Mouse (Mus musculus) myocyte (in vitro differentiated cells): ENCODE measurements around the gene Cda. TPM values are rescaled to one million over a fixed set of nuclear protein-coding genes. Genes with fewer than 3 reads are reported as not detected.

Source experiments
- H3K27me3 ChIP-seq: one replicate; pipeline ENCODE4 v1.6.1; 2011; ENCODE audit not compliant: control insufficient read depth, insufficient read depth, insufficient read length
- H3K36me3 ChIP-seq: one replicate; pipeline ENCODE4 v1.6.1; 2011; ENCODE audit not compliant: control insufficient read depth, insufficient read depth
- H3K4me2 ChIP-seq: one replicate; pipeline ENCODE4 v1.6.1; 2011; ENCODE audit warnings: low read depth, control low read depth
- H3K4me3 ChIP-seq: one replicate; pipeline ENCODE4 v1.5.1; 2011; ENCODE audit warnings: mild to moderate bottlenecking, control low read depth, moderate library complexity
- H3K79me2 ChIP-seq: one replicate; pipeline ENCODE4 v1.6.1; 2011; ENCODE audit not compliant: control insufficient read depth, insufficient read depth
- H3ac ChIP-seq: one replicate; pipeline ENCODE4 v1.6.1; 2011; ENCODE audit not compliant: control insufficient read depth, insufficient read length
- CEBPB ChIP-seq: IDR thresholded peaks from 2 replicates; pipeline ENCODE4 v1.6.1; 2011; ENCODE audit warnings: mild to moderate bottlenecking, moderate library complexity; ENCODE audit not compliant: poor library complexity, insufficient read depth, severe bottlenecking
- E2F4 ChIP-seq: IDR thresholded peaks from one replicate; pipeline ENCODE4 v1.6.1; 2011; ENCODE audit warnings: mild to moderate bottlenecking, control low read depth, moderate library complexity; ENCODE audit not compliant: insufficient read depth
- MAX ChIP-seq: IDR thresholded peaks from one replicate; pipeline ENCODE4 v1.6.1; 2011; ENCODE audit warnings: low read depth, mild to moderate bottlenecking, control low read depth
- MYOD1 ChIP-seq, 3 experiments: IDR thresholded peaks; one replicate each; pipeline ENCODE4 v1.6.1; 2011; ENCODE audit warnings: control low read depth in 2 of 3, low read depth in 2 of 3, mild to moderate bottlenecking in 2 of 3, moderate library complexity in 1 of 3; ENCODE audit not compliant: insufficient read length in 2 of 3, control insufficient read depth in 1 of 3
- MYOG ChIP-seq, 3 experiments: IDR thresholded peaks; one replicate each; pipeline ENCODE4 v1.6.1; 2011; ENCODE audit warnings: control low read depth in 2 of 3, low read depth in 2 of 3, mild to moderate bottlenecking in 2 of 3; ENCODE audit not compliant: insufficient read length in 2 of 3, control insufficient read depth in 1 of 3, insufficient read depth in 1 of 3
- POLR2A ChIP-seq: IDR thresholded peaks from one replicate; pipeline ENCODE4 v1.6.1; 2011; ENCODE audit warnings: low read depth, mild to moderate bottlenecking, control low read depth, moderate library complexity; ENCODE audit not compliant: insufficient read length
- POLR2AphosphoS2 ChIP-seq: IDR thresholded peaks from one replicate; pipeline ENCODE4 v1.6.1; 2011; ENCODE audit warnings: low read depth, control low read depth; ENCODE audit not compliant: insufficient read length
- REST ChIP-seq: IDR thresholded peaks from one replicate; pipeline ENCODE4 v1.6.1; 2011; ENCODE audit warnings: mild to moderate bottlenecking, control low read depth, moderate library complexity; ENCODE audit not compliant: insufficient read depth, insufficient read length
- SRF ChIP-seq: IDR thresholded peaks from one replicate; pipeline ENCODE4 v1.6.1; 2011; ENCODE audit warnings: low read depth; ENCODE audit not compliant: control insufficient read depth, insufficient read length
- TCF12 ChIP-seq: IDR thresholded peaks from one replicate; pipeline ENCODE4 v1.6.1; 2011; ENCODE audit warnings: mild to moderate bottlenecking, control low read depth; ENCODE audit not compliant: poor library complexity, insufficient read depth, severe bottlenecking
- TCF3 ChIP-seq: IDR thresholded peaks from one replicate; pipeline ENCODE4 v1.6.1; 2011; ENCODE audit warnings: low read depth, control low read depth; ENCODE audit not compliant: insufficient read length
- USF1 ChIP-seq: IDR thresholded peaks from one replicate; pipeline ENCODE4 v1.6.1; 2011; ENCODE audit warnings: low read depth, mild to moderate bottlenecking, control low read depth, moderate library complexity
- polyA plus RNA-seq: library from polyadenylated mRNA; unstranded; fragments of >200 nt; fragmentation: generic; extraction: Trizol; gene quantifications from one replicate; pipeline ENCODE4 v1.2.1, GENCODE M21; 2012; ENCODE audit warnings: missing spikeins

Cda gene
- polyA plus RNA-seq, 1 experiment, result 6.0 TPM

DNA sequence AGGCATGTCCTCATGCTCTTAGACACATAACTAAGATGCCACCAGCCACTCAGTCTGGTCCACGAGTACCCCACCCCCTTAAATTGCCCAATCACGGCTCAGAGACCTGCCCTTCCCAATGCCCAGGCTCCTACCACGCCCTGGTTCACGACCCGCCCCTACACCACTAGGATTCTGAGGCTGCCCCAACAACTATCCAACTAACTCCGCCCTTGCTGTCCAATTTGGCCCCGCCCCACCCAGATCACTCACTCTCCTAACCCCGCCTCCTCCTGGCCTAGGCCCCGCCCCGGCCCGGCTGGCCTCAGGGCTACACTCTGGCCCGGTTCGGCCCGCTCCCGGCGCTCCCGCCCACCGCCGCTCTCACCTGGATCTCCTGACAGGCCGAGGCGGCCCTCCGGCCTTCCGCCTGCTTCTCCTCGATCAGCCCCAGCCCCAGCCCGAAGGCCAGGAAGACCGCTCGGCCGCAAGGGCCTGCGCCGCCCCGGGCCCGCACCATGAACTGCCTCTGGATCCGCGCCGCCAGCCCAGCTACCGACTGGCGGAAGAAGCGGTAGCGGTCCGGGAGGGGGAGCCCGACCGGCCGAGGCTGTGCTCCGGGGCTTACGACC lies 42.2 kb downstream of the Cda start:
- H3ac ChIP-seq, result peak overlapping the region; percentile 21
- no peaks in the 10 kb centered on the region for H3K36me3 ChIP-seq
- no peaks in the 10 kb centered on the region for H3K27me3 ChIP-seq
- H3K79me2 ChIP-seq, result no peaks in the 10 kb centered on the region
- peak overlapping the region; percentile 23 for H3K4me3 ChIP-seq
- TF ChIP-seq REST, result no peak
- TF ChIP-seq MAX, result no peak
- TF ChIP-seq SRF, result no peak
- TF ChIP-seq TCF3, result no peak
- peak; percentile 67 for TF ChIP-seq POLR2A
- no peak for TF ChIP-seq MYOD1 (IDR thresholded peaks at IDR 0.05; ENCODE audit: control insufficient read depth in 1 of 3, insufficient read length in 2 of 3, low read depth in 2 of 3)
- TF ChIP-seq POLR2AphosphoS2, result peak; percentile 58
- no peak for TF ChIP-seq USF1
- TF ChIP-seq E2F4, result no peak
- no peak for TF ChIP-seq CEBPB
- peak in 1 of 3 experiments; percentile 16 for TF ChIP-seq MYOG (IDR thresholded peaks at IDR 0.05; ENCODE audit: control insufficient read depth in 1 of 3, insufficient read depth in 1 of 3, insufficient read length in 2 of 3, low read depth in 2 of 3)
- no peak for TF ChIP-seq TCF12
- peak overlapping the region; percentile 69 for H3K4me2 ChIP-seq

DNA sequence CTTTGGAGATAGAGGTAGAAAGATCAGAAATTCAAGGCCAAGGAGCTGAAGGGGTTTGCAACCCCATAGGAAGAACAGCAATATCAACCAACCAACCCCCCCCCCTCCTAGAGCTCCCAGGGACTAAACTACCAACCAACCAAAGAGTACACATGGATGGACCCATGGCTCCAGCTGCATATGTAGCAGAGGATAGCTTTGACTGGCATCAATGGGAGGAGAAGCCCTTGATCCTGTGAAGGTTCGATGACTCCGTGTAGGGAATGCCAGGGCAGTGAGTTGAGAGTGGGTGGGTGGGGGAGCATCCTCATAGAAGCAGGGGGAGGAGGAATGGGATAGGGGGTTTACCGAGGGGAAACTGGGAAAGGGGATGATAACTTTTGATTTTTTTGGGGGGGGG lies 43.3 kb downstream of the Cda start:
- Histone ChIP-seq H3K4me2 (peak overlapping the region; percentile 42), H3K27me3 (no peaks in the 10 kb centered on the region), H3ac (no peak overlapping the region), H3K79me2 (no peaks in the 10 kb centered on the region), H3K36me3 (no peaks in the 10 kb centered on the region), H3K4me3 (no peak overlapping the region)
- TF ChIP-seq USF1, result no peak
- TF ChIP-seq MYOG (IDR thresholded peaks at IDR 0.05; ENCODE audit: control insufficient read depth in 1 of 3, insufficient read depth in 1 of 3, insufficient read length in 2 of 3, low read depth in 2 of 3), result no peak
- no peak for TF ChIP-seq POLR2A
- no peak for TF ChIP-seq SRF
- TF ChIP-seq MYOD1 (IDR thresholded peaks at IDR 0.05; ENCODE audit: control insufficient read depth in 1 of 3, insufficient read length in 2 of 3, low read depth in 2 of 3), result no peak
- TF ChIP-seq POLR2AphosphoS2, result no peak
- TF ChIP-seq REST, result no peak
- TF ChIP-seq TCF3, result no peak

DNA sequence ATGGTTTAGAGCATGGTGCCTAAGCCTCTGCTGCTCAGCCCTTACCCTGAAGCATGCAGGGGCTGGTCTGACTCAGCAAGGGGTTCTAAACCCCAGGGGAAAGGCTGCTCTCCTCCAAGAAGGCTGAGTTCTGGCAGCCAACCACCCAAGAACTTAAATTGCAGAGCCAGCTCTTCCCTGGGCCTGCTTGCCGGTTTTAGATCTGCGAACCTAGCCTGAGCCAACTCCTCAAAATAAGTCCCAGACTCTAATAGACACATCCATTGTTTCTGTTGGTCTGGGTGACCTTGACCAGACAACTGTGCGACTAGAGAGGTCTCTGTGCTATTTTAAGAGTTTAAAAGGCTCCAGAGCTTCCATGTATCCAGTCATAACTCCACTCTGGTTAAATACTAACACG lies 44.0 kb downstream of the Cda start:
- peak overlapping the region; percentile 41 for H3K4me2 ChIP-seq
- no peaks in the 10 kb centered on the region for H3K36me3 ChIP-seq
- no peak overlapping the region for H3K4me3 ChIP-seq
- H3K27me3 ChIP-seq, result no peaks in the 10 kb centered on the region
- no peak for TF ChIP-seq TCF3
- no peak for TF ChIP-seq MYOD1 (IDR thresholded peaks at IDR 0.05; ENCODE audit: control insufficient read depth in 1 of 3, insufficient read length in 2 of 3, low read depth in 2 of 3)
- TF ChIP-seq POLR2AphosphoS2, result no peak
- TF ChIP-seq MYOG (IDR thresholded peaks at IDR 0.05; ENCODE audit: control insufficient read depth in 1 of 3, insufficient read depth in 1 of 3, insufficient read length in 2 of 3, low read depth in 2 of 3), result no peak
- TF ChIP-seq E2F4, result no peak
- no peak for TF ChIP-seq TCF12
- TF ChIP-seq POLR2A, result no peak
- no peak for TF ChIP-seq USF1
- TF ChIP-seq MAX, result no peak
- no peak for TF ChIP-seq CEBPB
- no peak for TF ChIP-seq REST
- TF ChIP-seq SRF, result no peak
- no peak overlapping the region for H3ac ChIP-seq
- no peaks in the 10 kb centered on the region for H3K79me2 ChIP-seq

DNA sequence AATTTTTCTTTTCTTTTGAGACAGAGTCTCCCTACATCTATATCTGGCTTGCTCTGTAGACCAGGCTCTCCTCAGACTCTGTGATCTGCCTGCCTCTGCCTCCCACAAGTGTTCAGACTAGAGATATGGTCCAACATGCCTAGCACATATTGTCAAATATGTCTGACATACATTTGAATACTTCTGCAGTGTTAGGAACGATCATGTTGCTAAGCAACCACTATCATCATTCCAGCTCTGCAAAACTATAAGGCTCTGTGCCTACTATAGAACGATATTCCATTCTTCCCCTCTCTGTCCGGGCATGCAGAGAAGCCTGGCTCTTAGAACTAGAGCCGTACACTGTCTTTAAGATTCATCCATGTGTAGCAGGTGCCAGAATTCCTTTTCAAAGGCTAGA lies 45.1 kb downstream of the Cda start:
- TF ChIP-seq POLR2A (no peak), TCF3 (no peak), CEBPB (no peak)
- H3K36me3 ChIP-seq, result no peaks in the 10 kb centered on the region
- H3K79me2 ChIP-seq, result no peaks in the 10 kb centered on the region
- H3ac ChIP-seq, result no peak overlapping the region
- no peak overlapping the region for H3K4me2 ChIP-seq
- H3K27me3 ChIP-seq, result no peaks in the 10 kb centered on the region
- H3K4me3 ChIP-seq, result no peak overlapping the region

DNA sequence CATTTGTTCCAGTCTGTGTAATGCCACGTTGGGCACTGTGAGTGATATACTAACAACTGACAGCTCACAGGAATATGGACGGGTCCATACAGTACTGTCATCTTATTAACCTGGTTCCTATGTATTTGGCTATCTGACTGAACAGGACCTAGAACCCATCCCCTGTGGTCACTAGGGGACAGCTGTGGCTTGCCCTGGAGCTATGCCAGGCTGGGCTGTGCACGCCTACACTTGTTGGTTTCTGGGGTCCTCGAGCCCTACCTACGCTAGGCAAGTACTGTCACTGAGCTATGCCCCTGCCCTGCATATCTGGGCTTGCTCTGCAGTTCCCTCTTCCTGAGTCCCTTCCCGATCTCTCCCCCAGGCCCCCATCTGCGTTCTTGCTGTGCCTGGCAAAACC lies 46.3 kb downstream of the Cda start:
- no peak for TF ChIP-seq REST
- TF ChIP-seq MAX, result no peak
- no peak for TF ChIP-seq USF1
- peak in 1 of 3 experiments; percentile 59 for TF ChIP-seq MYOD1 (IDR thresholded peaks at IDR 0.05; ENCODE audit: control insufficient read depth in 1 of 3, insufficient read length in 2 of 3, low read depth in 2 of 3)
- TF ChIP-seq MYOG (IDR thresholded peaks at IDR 0.05; ENCODE audit: control insufficient read depth in 1 of 3, insufficient read depth in 1 of 3, insufficient read length in 2 of 3, low read depth in 2 of 3), result peak in 2 of 3 experiments; percentile 19 to 55

More for the DNA sequence above, 46.3 kb downstream of the Cda start:
- Histone ChIP-seq H3K4me2 (no peak overlapping the region), H3K36me3 (no peaks in the 10 kb centered on the region), H3K4me3 (no peak overlapping the region), H3K27me3 (no peaks in the 10 kb centered on the region), H3ac (no peak overlapping the region), H3K79me2 (no peaks in the 10 kb centered on the region)
